Mouse (Mus musculus) frontal cortex, adult (tissue): ENCODE data around the gene Rgs8.

Experiments
- ATAC-seq: cut with Nextera tagmentation; 2 replicates; pipeline ENCODE4 v1.9.2; 2017; ENCODE audit warnings: mild to moderate bottlenecking, moderate library complexity, mixed read lengths; ENCODE audit not compliant: low TSS enrichment

The Rgs8 gene

DNA sequence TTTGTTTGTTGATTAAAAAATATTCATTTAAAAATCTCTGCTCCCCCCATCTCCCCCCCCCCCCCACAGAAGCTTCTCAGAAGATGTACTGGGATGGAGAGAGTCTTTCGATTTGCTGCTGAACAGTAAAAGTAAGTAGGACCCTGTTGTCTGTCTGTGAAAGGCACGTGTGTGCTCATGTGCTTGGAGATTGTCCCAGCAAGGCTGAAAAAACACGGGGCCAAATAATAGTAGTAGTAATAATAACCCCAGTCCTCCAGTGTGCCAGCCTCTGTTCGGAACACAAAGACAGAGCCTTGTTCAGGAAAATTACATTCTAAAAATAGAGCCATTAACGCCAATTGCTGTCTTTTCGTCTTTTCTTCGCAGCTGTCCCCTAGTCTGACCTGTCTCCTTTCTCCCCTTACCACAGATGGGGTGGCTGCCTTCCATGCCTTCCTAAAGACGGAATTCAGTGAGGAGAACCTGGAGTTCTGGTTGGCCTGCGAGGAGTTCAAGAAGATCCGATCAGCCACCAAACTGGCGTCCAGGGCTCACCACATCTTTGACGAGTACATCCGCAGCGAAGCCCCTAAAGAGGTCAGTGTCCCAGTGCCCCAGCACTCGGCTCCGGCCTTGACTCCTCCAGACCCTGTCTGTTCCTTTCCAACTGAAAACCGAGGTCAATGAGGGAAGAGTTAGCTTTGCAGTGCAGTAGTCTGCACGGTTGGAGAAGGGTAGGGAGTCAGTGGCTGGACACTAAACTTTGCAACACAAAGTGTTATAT is 88.9 kb downstream of the Rgs8 start:
- ATAC-seq = no peak

DNA sequence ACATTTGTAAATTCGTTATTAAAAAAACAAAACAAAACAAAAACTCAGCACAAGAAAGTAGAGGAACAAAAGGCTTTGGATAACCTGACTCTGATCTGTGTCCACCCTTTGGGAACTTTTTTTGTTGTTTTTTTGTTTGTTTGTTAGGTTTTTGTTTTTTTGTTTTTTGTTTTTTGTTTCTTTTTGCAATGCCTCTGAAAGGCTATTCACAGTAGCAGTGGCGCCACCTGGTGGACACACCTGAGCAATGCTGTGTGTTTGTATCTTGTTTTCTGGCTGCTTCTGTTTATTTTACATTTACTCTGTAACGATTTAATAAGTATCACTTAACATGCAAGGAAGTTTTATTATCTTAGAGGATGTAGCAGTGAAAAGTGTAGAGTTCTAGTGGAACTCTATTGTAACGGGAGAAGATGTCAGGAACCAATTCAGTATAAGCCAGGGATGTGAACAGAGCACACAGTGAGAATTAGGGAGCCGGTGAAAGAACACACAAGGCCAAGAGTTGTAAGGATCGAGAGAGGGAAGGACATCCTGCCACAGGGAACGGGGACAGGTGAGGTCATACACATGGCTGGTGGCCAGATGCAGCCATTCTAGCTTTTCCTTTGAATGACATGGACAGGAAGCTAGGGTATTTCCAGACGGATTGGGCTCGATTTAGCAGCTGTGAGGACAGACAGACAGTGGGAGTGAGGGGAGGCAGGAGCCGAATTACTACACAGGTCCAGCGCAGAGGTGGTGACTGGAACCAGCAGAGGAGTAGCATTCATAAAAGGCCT is 89.7 kb downstream of the Rgs8 start:
- no peak for ATAC-seq

GRCm38 (mm10) chr1:153746119-153746670 is 93.4 kb downstream of the Rgs8 start:
- ATAC-seq = no peak

GRCm38 (mm10) chr1:153746728-153747127 is 93.9 kb downstream of the Rgs8 start:
- ATAC-seq = peak; percentile 45

GRCm38 (mm10) chr1:153747861-153748530 is 95.2 kb downstream of the Rgs8 start:
- ATAC-seq = no peak

DNA sequence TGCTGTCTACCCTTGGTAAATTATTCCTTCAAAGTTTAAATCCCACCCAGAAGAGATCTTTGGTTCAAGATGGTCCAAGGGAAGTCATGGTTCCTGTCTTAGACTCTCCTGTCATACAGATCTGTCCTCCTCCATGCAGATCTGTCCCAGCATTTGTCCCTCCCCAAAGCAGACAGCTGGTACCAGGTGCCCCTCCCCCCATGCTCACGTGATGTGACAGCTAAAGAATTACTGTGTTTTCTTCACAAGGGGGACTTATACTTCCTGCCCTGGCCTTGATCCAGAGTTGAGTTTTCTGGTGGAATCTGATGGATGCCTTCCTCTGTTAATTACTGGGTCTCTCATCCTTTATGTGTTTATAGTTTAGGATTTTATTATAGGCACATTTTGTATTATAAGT is 95.7 kb downstream of the Rgs8 start:
- ATAC-seq = no peak

DNA sequence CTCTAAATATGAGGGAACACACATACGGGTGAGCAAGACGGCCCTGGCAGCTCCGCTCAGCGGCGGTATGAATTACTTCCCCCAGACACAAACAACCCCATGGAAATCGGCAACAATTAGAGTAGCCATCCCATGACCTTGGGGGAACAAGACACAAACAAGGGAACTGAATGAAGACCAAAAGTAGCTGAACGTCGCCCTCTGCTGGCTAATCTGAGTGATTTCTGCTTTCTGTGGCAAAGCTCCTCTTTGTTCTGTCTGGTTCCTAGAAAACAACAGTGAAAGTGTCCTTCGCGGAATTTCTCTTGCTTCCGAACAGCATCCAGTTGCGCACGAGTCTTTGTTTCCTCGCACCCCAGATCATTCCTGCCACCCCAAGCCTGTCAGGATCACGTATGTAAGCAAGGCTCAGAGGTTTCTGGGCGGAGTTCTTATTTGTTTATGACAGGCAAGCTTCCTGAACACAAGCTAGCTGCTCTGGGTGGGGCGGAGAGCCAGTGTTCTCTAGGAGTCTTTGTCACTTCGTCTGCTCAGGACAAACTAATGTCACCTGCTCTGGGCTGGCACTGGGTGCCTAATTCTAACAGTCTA is 96.5 kb downstream of the Rgs8 start, which contains the start of gene Rnasel:
TSS of gene Rnasel (plus strand) at position 216 of the 591 bp plus-strand sequence.
- ATAC-seq = peak; percentile 35
